Mouse (Mus musculus): ENCODE measurements around the gene Alg2.
A peak's percentile ranks its signal among the peaks of the same experiment; 100 is the strongest.

The Alg2 gene

GRCm38 (mm10) chr4:47467196-47467595, 6.9 kb downstream of the Alg2 start:
- DNase-seq (ENCODE audit: extremely low read depth, insufficient read length, low spot score), result no peak

GRCm38 (mm10) chr4:47449586-47450522, 24.3 kb downstream of the Alg2 start:
- DNase-seq (ENCODE audit: extremely low read depth, insufficient read length, low spot score), result no peak

GRCm38 (mm10) chr4:47449116-47449515, 25.0 kb downstream of the Alg2 start:
- DNase-seq (ENCODE audit: extremely low read depth, insufficient read length, low spot score), result no peak

- DNase-seq (ENCODE audit: extremely low read depth, insufficient read length, low spot score), result no peak
Observed at GRCm38 (mm10) chr4:47448526-47448925, 25.6 kb downstream of the Alg2 start.

- DNase-seq (ENCODE audit: extremely low read depth, insufficient read length, low spot score), result no peak
Observed at GRCm38 (mm10) chr4:47440951-47441350, 33.2 kb downstream of the Alg2 start.

GRCm38 (mm10) chr4:47438956-47439355, 35.2 kb downstream of the Alg2 start:
- DNase-seq (ENCODE audit: extremely low read depth, insufficient read length, low spot score), result no peak

- peak; percentile 69 for DNase-seq (ENCODE audit: extremely low read depth, insufficient read length, low spot score)
Observed at GRCm38 (mm10) chr4:47437365-47438340, 36.5 kb downstream of the Alg2 start.

GRCm38 (mm10) chr4:47435566-47436360, 38.4 kb downstream of the Alg2 start:
- no peak for DNase-seq (ENCODE audit: extremely low read depth, insufficient read length, low spot score)

- no peak for DNase-seq (ENCODE audit: extremely low read depth, insufficient read length, low spot score)
Observed at GRCm38 (mm10) chr4:47435131-47435530, 39.0 kb downstream of the Alg2 start.

GRCm38 (mm10) chr4:47432766-47433165, 41.4 kb downstream of the Alg2 start:
- DNase-seq (ENCODE audit: extremely low read depth, insufficient read length, low spot score), result no peak

- no peak for DNase-seq (ENCODE audit: extremely low read depth, insufficient read length, low spot score)
Observed at GRCm38 (mm10) chr4:47431081-47431480, 43.1 kb downstream of the Alg2 start.

- DNase-seq (ENCODE audit: extremely low read depth, insufficient read length, low spot score), result no peak
Observed at GRCm38 (mm10) chr4:47430557-47430956, 43.6 kb downstream of the Alg2 start.

GRCm38 (mm10) chr4:47427606-47428005, 46.5 kb downstream of the Alg2 start:
- DNase-seq (ENCODE audit: extremely low read depth, insufficient read length, low spot score), result no peak

GRCm38 (mm10) chr4:47425247-47425830, 48.8 kb downstream of the Alg2 start:
- no peak for DNase-seq (ENCODE audit: extremely low read depth, insufficient read length, low spot score)

- DNase-seq (ENCODE audit: extremely low read depth, insufficient read length, low spot score), result no peak
Observed at GRCm38 (mm10) chr4:47424376-47424775, 49.8 kb downstream of the Alg2 start.

- DNase-seq (ENCODE audit: extremely low read depth, insufficient read length, low spot score), result no peak
Observed at GRCm38 (mm10) chr4:47422946-47423345, 51.2 kb downstream of the Alg2 start.

GRCm38 (mm10) chr4:47422194-47422593, 51.9 kb downstream of the Alg2 start:
- no peak for DNase-seq (ENCODE audit: extremely low read depth, insufficient read length, low spot score)

- no peak for DNase-seq (ENCODE audit: extremely low read depth, insufficient read length, low spot score)
Observed at GRCm38 (mm10) chr4:47420191-47420590, 53.9 kb downstream of the Alg2 start.

GRCm38 (mm10) chr4:47419268-47419973, 54.7 kb downstream of the Alg2 start:
- no peak for DNase-seq (ENCODE audit: extremely low read depth, insufficient read length, low spot score)

All from 3134 (cell line).